Comparison of ENCODE assay signal across 11 mouse cellular contexts in genomic region chr12:81852977-81853376, GRCm38 (mm10). TPM values are rescaled to one million over a fixed set of nuclear protein-coding genes. Genes with fewer than 3 reads are reported as not detected.
A peak's percentile ranks its signal among the peaks of the same experiment; 100 is the strongest.
DNase-seq lines count a peak whose midpoint lies in the region; ATAC-seq and TF ChIP-seq lines count a peak whose summit lies in the region.
"Had no signal": no experiment of that assay in that cellular context is flagged by ENCODE, and none has a peak within 500 bp of the region (broad histone marks: within the 10 kb centered on the region; RNA-seq: fewer than 3 reads in every experiment).

No protein-coding gene starts in this region.

- peak overlapping the region; percentile 82 for H3K27ac ChIP-seq in embryonic facial prominence, embryonic 13.5 days
- no peak overlapping the region for H3K27ac ChIP-seq in embryonic facial prominence, embryonic 10.5 days (replicated peaks)
- no peak overlapping the region for H3K27ac ChIP-seq in left cerebral cortex, adult 2 months
- peak overlapping the region; percentile 67; the same call in 1 of the 2 replicates for H3K27ac ChIP-seq in stomach, embryonic 15.5 days

- H3K4me3 ChIP-seq in embryonic facial prominence, embryonic 13.5 days, result no peak overlapping the region
- no peak overlapping the region for H3K4me3 ChIP-seq in embryonic facial prominence, embryonic 10.5 days
- H3K4me3 ChIP-seq in left cerebral cortex, adult 2 months, result no peak overlapping the region
- H3K4me3 ChIP-seq in stomach, embryonic 15.5 days (replicated peaks), result no peak overlapping the region

- no peak for DNase-seq in embryonic facial prominence, embryonic 10.5 days (ENCODE audit: low spot score)
- DNase-seq in left cerebral cortex, postnatal 4 days, result peak; percentile 32
- no peak for DNase-seq in left cerebral cortex, adult 2 months (ENCODE audit: extremely low spot score in 1 of 2, low spot score in 2 of 2)
- DNase-seq in heart, postnatal 10 days, result peak; percentile 67 to 71
- no peak for DNase-seq in ovary, adult 18-20 months (ENCODE audit: low spot score)
- DNase-seq: embryo, embryonic 11 days; gastrocnemius, postnatal 36 days had no signal

- ATAC-seq in embryonic facial prominence, embryonic 13.5 days (ENCODE audit: insufficient number of reproducible peaks, insufficient read depth, low FRiP score, low TSS enrichment, low read depth), result no peak
- ATAC-seq in stomach, embryonic 15.5 days (ENCODE audit: insufficient read depth, low FRiP score, low read depth), result peak; percentile 71; the same call in 1 of the 2 replicates
- no peak for ATAC-seq in megakaryocyte, adult 5-6 weeks (ENCODE audit: poor library complexity, severe bottlenecking)
- ATAC-seq: Patski had no signal

- H3K4me1 ChIP-seq in embryonic facial prominence, embryonic 13.5 days, result peaks cover 46% of the 10 kb centered on the region
- H3K4me1 ChIP-seq in embryonic facial prominence, embryonic 10.5 days, result peaks cover 20% of the 10 kb centered on the region
- H3K4me1 ChIP-seq in stomach, embryonic 15.5 days, result peaks cover 19% of the 10 kb centered on the region

- 0 out of 2 replicates have a peak, but pooled peaks cover 2% of the 10 kb centered on the region for H3K27me3 ChIP-seq in embryonic facial prominence, embryonic 13.5 days
- peaks cover 27% of the 10 kb centered on the region for H3K27me3 ChIP-seq in embryonic facial prominence, embryonic 10.5 days (replicated peaks; ENCODE audit: low read depth, poor library complexity, severe bottlenecking)
- H3K27me3 ChIP-seq in stomach, embryonic 15.5 days (replicated peaks), result no peaks in the 10 kb centered on the region
- H3K27me3 ChIP-seq: Patski had no signal

- no peak overlapping the region for H3K9ac ChIP-seq in embryonic facial prominence, embryonic 13.5 days
- no peak overlapping the region for H3K9ac ChIP-seq in stomach, embryonic 15.5 days

- H3K4me2 ChIP-seq in embryonic facial prominence, embryonic 13.5 days, result peak overlapping the region; percentile 26; the same call in 1 of the 2 replicates
- no peak overlapping the region for H3K4me2 ChIP-seq in stomach, embryonic 15.5 days

- no peaks in the 10 kb centered on the region for H3K9me3 ChIP-seq in embryonic facial prominence, embryonic 13.5 days
- H3K9me3 ChIP-seq in embryonic facial prominence, embryonic 10.5 days, result no peaks in the 10 kb centered on the region
- no peaks in the 10 kb centered on the region for H3K9me3 ChIP-seq in stomach, embryonic 15.5 days

- H3K36me3 ChIP-seq in embryonic facial prominence, embryonic 13.5 days, result no peaks in the 10 kb centered on the region
- no peaks in the 10 kb centered on the region for H3K36me3 ChIP-seq in embryonic facial prominence, embryonic 10.5 days (replicated peaks)
- no peaks in the 10 kb centered on the region for H3K36me3 ChIP-seq in stomach, embryonic 15.5 days

- intact Hi-C loops in left cerebral cortex, postnatal 4 days (cut with DNase I), result no loop called here
- intact Hi-C loops in left cerebral cortex, adult 2 months (cut with DNase I), result no loop called here
- intact Hi-C loops in heart, postnatal 10 days (cut with DNase I), result no loop called here

- TF ChIP-seq CTCF in left cerebral cortex, adult 2 months (IDR thresholded peaks at IDR 0.05), result no peak

- 54% methylated on average over 14 of the region's 14 CpGs for WGBS in embryonic facial prominence, embryonic 13.5 days
- 89% methylated on average over 14 of the region's 14 CpGs for WGBS in embryonic facial prominence, embryonic 10.5 days
- 51% methylated on average over 14 of the region's 14 CpGs for WGBS in stomach, embryonic 15.5 days

RNA-seq across cellular contexts. Expression of gene Pcnx, which starts 6.8 kb away (rescaled TPM):
- polyA plus RNA-seq in embryonic facial prominence, embryonic 13.5 days (2015; fragmentation: Nextera tagmentation; extraction: Ambion mirVana), result 18.3 and 21.1 TPM in 2 replicates
- 8.0 and 12.5 TPM in 2 replicates for polyA plus RNA-seq in embryonic facial prominence, embryonic 10.5 days (2016; fragmentation: Nextera tagmentation; extraction: Ambion mirVana)
- 100 to 1,000 TPM in 1 of 2 experiments, 10 to 100 TPM in 1; 92.7 to 107 TPM for total RNA-seq in left cerebral cortex, postnatal 4 days (2021)
- total RNA-seq in left cerebral cortex, adult 2 months (2021), result 100 to 1,000 TPM in 1 of 2 experiments, 10 to 100 TPM in 1; 99.3 to 109 TPM
- total RNA-seq in heart, postnatal 10 days (2021), result 10 to 100 TPM; 79.2 to 79.6 TPM
- polyA plus RNA-seq in stomach, embryonic 15.5 days (2015; fragmentation: Nextera tagmentation; extraction: Ambion mirVana), result 8.2 and 9.4 TPM in 2 replicates
- 33.1 and 40.1 TPM in 2 replicates for total RNA-seq in megakaryocyte, adult 5-6 weeks (2015)
- total RNA-seq in megakaryocyte, adult 5-6 weeks (2017), result 13.1 and 18.8 TPM in 2 replicates

Comparison
In these comparisons a context has a peak if more than half of its experiments do, and no peak if none do; other contexts are left out.
1. H3K27ac ChIP-seq: peak in embryonic facial prominence, embryonic 13.5 days (single experiment) and stomach, embryonic 15.5 days (single experiment); none in embryonic facial prominence, embryonic 10.5 days (single experiment) and left cerebral cortex, adult 2 months (single experiment).
2. DNase-seq: peak in left cerebral cortex, postnatal 4 days (single experiment) and heart, postnatal 10 days (2 of 2); none in embryonic facial prominence, embryonic 10.5 days (single experiment), left cerebral cortex, adult 2 months (0 of 2) and ovary, adult 18-20 months (single experiment).